Mouse (Mus musculus) spleen, adult 18-20 months (tissue): ENCODE results near the gene Tmem62.
"Not testable (repeated sequence)": the region's sequence is repeated elsewhere in the genome, so short reads cannot be mapped to it uniquely, and the experiment has no call there.

Experiments
- DNase-seq, 2 experiments: peaks; one replicate each; pipeline ENCODE4 v3.0.0; 2022; ENCODE audit warnings: mixed read lengths in 2 of 2

The Tmem62 gene

GRCm38 (mm10) chr2:120998863-120999262, 22.0 kb downstream of the Tmem62 start:
- no peak for DNase-seq

GRCm38 (mm10) chr2:121003586-121003985, 26.8 kb downstream of the Tmem62 start:
- DNase-seq: no peak

- DNase-seq: no peak
Measured at GRCm38 (mm10) chr2:121004018-121004811, 27.4 kb downstream of the Tmem62 start.

GRCm38 (mm10) chr2:121006986-121007385, 30.2 kb downstream of the Tmem62 start:
- DNase-seq: no peak

GRCm38 (mm10) chr2:121007925-121008663, 31.3 kb downstream of the Tmem62 start, which contains the start of gene Ccndbp1:
TSS of gene Ccndbp1 (plus strand) at chr2:121008403.
- peak; percentile 86 for DNase-seq

- DNase-seq: no peak
Measured at GRCm38 (mm10) chr2:121008664-121009007, 31.8 kb downstream of the Tmem62 start.

GRCm38 (mm10) chr2:121009071-121009677, 32.4 kb downstream of the Tmem62 start:
- no peak for DNase-seq

GRCm38 (mm10) chr2:121012676-121013075, 35.9 kb downstream of the Tmem62 start:
- no peak for DNase-seq

GRCm38 (mm10) chr2:121015507-121015906, 38.7 kb downstream of the Tmem62 start:
- no peak for DNase-seq

- no peak for DNase-seq
Measured at GRCm38 (mm10) chr2:121016226-121016625, 39.4 kb downstream of the Tmem62 start.

GRCm38 (mm10) chr2:121017151-121017550, 40.3 kb downstream of the Tmem62 start:
- no peak for DNase-seq

- DNase-seq: no peak
Measured at GRCm38 (mm10) chr2:121022918-121023317, 46.1 kb downstream of the Tmem62 start.

GRCm38 (mm10) chr2:121036733-121037341, 60.0 kb downstream of the Tmem62 start, which contains the start of gene Epb42:
TSS of gene Epb42 (minus strand) at chr2:121037072.
- no peak for DNase-seq

- not testable (repeated sequence) for DNase-seq
Measured at GRCm38 (mm10) chr2:121038851-121039250, 62.0 kb downstream of the Tmem62 start.

- no peak for DNase-seq
Measured at GRCm38 (mm10) chr2:121039382-121039781, 62.6 kb downstream of the Tmem62 start.

- DNase-seq: peak in 1 of 2 experiments; percentile 4
Measured at GRCm38 (mm10) chr2:121041098-121041497, 64.3 kb downstream of the Tmem62 start.

- DNase-seq: no peak
Measured at GRCm38 (mm10) chr2:121045653-121046052, 68.8 kb downstream of the Tmem62 start.

- no peak for DNase-seq
Measured at GRCm38 (mm10) chr2:121052176-121052575, 75.4 kb downstream of the Tmem62 start.

GRCm38 (mm10) chr2:121054060-121054459, 77.2 kb downstream of the Tmem62 start:
- DNase-seq: no peak

- no peak for DNase-seq
Measured at GRCm38 (mm10) chr2:121055915-121056314, 79.1 kb downstream of the Tmem62 start.
